Mouse (Mus musculus): Measurements from ENCODE around the gene Gimap8.
"Not testable (repeated sequence)": the region's sequence is repeated elsewhere in the genome, so short reads cannot be mapped to it uniquely, and the experiment has no call there.

GRCm38 (mm10) chr6:48683263-48683821 lies 36.3 kb downstream of the Gimap8 start:
- not testable (repeated sequence) for TF ChIP-seq USF2 (IDR thresholded peaks at IDR 0.05; ENCODE audit: borderline replicate concordance in 1 of 2, insufficient read depth in 1 of 2, low read depth in 1 of 2, low read length in 2 of 2); CTCF (IDR thresholded peaks at IDR 0.05 in 2 of 3, conservative IDR thresholded peaks at IDR 0.05 in 1 of 3; ENCODE audit: control insufficient read depth in 1 of 3, insufficient read depth in 1 of 3, low read depth in 2 of 3, low read length in 3 of 3, poor library complexity in 1 of 3, severe bottlenecking in 1 of 3); EP300 (IDR thresholded peaks at IDR 0.05; ENCODE audit: low read depth in 1 of 2, low read length in 2 of 2); TCF12 (IDR thresholded peaks at IDR 0.05; ENCODE audit: low read depth, low read length)
